ENCODE assay signal across 13 mouse cellular contexts in the genomic region with DNA sequence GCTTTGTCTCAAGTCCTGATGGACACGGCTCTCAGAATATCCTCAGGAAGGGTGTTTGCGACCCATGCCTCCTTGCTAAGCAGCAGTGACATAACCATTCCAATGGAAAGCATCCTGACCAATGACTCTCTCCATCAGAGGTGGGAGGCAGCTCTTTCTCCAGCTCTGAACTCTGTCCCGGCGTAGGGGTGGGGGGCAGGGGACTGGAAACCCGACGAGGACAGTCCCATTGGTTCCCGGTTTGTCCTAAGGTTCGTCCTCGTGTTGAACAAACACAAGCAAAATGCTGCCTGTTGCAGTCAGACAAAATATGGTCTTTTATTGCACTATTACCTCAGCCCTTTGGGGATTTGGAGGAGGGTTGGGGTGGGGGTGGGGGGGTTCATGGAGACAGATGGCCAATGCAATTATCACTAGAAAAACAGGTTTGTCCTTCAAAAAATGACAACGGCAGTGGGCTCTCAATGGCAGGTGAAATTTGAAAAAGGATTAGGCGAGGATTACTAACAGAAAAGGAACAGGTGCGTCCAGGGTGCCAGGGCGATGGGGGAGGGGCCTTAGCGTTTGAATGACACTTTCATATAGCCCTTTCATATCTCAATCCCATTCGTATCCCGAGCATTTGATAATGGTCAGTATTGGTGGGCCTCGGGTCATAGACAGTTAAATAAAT.
"Had no signal": no experiment of that assay in that cellular context is flagged by ENCODE, and none has a peak within 500 bp of the region (broad histone marks: within the 10 kb centered on the region; RNA-seq: fewer than 3 reads in every experiment).

No protein-coding gene starts in this region.

- H3K4me3 ChIP-seq: kidney, embryonic 15.5 days; limb, embryonic 13.5 days; liver, embryonic 15.5 days; lung, embryonic 15.5 days; midbrain, embryonic 12.5 days; neural tube, embryonic 13.5 days had no signal

- ATAC-seq: midbrain, embryonic 16.5 days had no signal

- H3K27me3 ChIP-seq: kidney, embryonic 15.5 days; limb, embryonic 13.5 days; lung, embryonic 15.5 days; midbrain, embryonic 12.5 days; neural tube, embryonic 13.5 days had no signal

- DNase-seq: kidney, adult 2 months; kidney, postnatal 14 days; left cerebral cortex, postnatal 4 days; lung, postnatal 14 days; right cerebral cortex, postnatal 25 days had no signal

- H3K9ac ChIP-seq: kidney, embryonic 15.5 days; limb, embryonic 13.5 days; liver, embryonic 15.5 days; lung, embryonic 15.5 days; midbrain, embryonic 12.5 days; neural tube, embryonic 13.5 days had no signal

- H3K4me2 ChIP-seq: kidney, embryonic 15.5 days; limb, embryonic 13.5 days; liver, embryonic 15.5 days; lung, embryonic 15.5 days; midbrain, embryonic 12.5 days; neural tube, embryonic 13.5 days had no signal

- H3K9me3 ChIP-seq: kidney, embryonic 15.5 days; limb, embryonic 13.5 days; liver, embryonic 15.5 days; lung, embryonic 15.5 days; midbrain, embryonic 12.5 days; neural tube, embryonic 13.5 days had no signal

- H3K27ac ChIP-seq: kidney, embryonic 15.5 days; limb, embryonic 13.5 days; liver, embryonic 15.5 days; lung, embryonic 15.5 days; macrophage; midbrain, embryonic 12.5 days; neural tube, embryonic 13.5 days had no signal

- H3K36me3 ChIP-seq: kidney, embryonic 15.5 days; limb, embryonic 13.5 days; liver, embryonic 15.5 days; lung, embryonic 15.5 days; midbrain, embryonic 12.5 days; neural tube, embryonic 13.5 days had no signal

- H3K4me1 ChIP-seq: kidney, embryonic 15.5 days; limb, embryonic 13.5 days; midbrain, embryonic 12.5 days; neural tube, embryonic 13.5 days had no signal
